Mouse (Mus musculus): Measurements from ENCODE around the gene Prkar2a.

The Prkar2a gene

GRCm38 (mm10) chr9:108752142-108752920, 63.2 kb downstream of the Prkar2a start:
- in situ Hi-C loops (cut with MboI, MseI), result no loop called here

GRCm38 (mm10) chr9:108753326-108753725, 64.2 kb downstream of the Prkar2a start:
- in situ Hi-C loops (cut with MboI, MseI), result no loop called here

- in situ Hi-C loops (cut with MboI, MseI), result no loop called here
Observed at GRCm38 (mm10) chr9:108753976-108754375, 64.9 kb downstream of the Prkar2a start.

- in situ Hi-C loops (cut with MboI, MseI), result no loop called here
Observed at GRCm38 (mm10) chr9:108754423-108754822, 65.3 kb downstream of the Prkar2a start.

- in situ Hi-C loops (cut with MboI, MseI), result loop anchor here (5.0 kb wide), 1 partner anchor 180 kb away; the partner anchor contains the start of gene Uqcrc1
Observed at GRCm38 (mm10) chr9:108757406-108757805, 68.3 kb downstream of the Prkar2a start.

- in situ Hi-C loops (cut with MboI, MseI), result loop anchor here (5.0 kb wide), 1 partner anchor 178 kb away; the partner anchor contains the start of gene Uqcrc1
Observed at GRCm38 (mm10) chr9:108759121-108759520, 70.0 kb downstream of the Prkar2a start.

GRCm38 (mm10) chr9:108759805-108760204, 70.7 kb downstream of the Prkar2a start:
- in situ Hi-C loops (cut with MboI, MseI), result loop anchor here (5.0 to 10.0 kb wide), 2 partner anchors 177 to 385 kb away; partner anchors contain the start of gene Uqcrc1

- in situ Hi-C loops (cut with MboI, MseI), result loop anchor here (10.0 kb wide), 1 partner anchor 383 kb away; no protein-coding TSS in a partner anchor
Observed at GRCm38 (mm10) chr9:108761561-108761960, 72.4 kb downstream of the Prkar2a start.

GRCm38 (mm10) chr9:108764971-108765370, 75.9 kb downstream of the Prkar2a start:
- in situ Hi-C loops (cut with MboI, MseI), result loop anchor here (10.0 kb wide), 1 partner anchor 380 kb away; no protein-coding TSS in a partner anchor

GRCm38 (mm10) chr9:108776614-108777013, 87.5 kb downstream of the Prkar2a start:
- in situ Hi-C loops (cut with MboI, MseI), result no loop called here

- in situ Hi-C loops (cut with MboI, MseI), result no loop called here
Observed at GRCm38 (mm10) chr9:108777276-108777675, 88.2 kb downstream of the Prkar2a start.

GRCm38 (mm10) chr9:108780959-108781358, 91.8 kb downstream of the Prkar2a start:
- in situ Hi-C loops (cut with MboI, MseI), result no loop called here

- in situ Hi-C loops (cut with MboI, MseI), result no loop called here
Observed at GRCm38 (mm10) chr9:108781891-108782290, 92.8 kb downstream of the Prkar2a start.

- in situ Hi-C loops (cut with MboI, MseI), result no loop called here
Observed at GRCm38 (mm10) chr9:108782836-108783547, 93.9 kb downstream of the Prkar2a start.

- in situ Hi-C loops (cut with MboI, MseI), result no loop called here
Observed at GRCm38 (mm10) chr9:108783548-108784463, 94.7 kb downstream of the Prkar2a start, which contains the start of gene Ip6k2. Gene Ip6k2 (plus strand): TSS chr9:108783796.

- in situ Hi-C loops (cut with MboI, MseI), result no loop called here
Observed at GRCm38 (mm10) chr9:108785416-108785815, 96.3 kb downstream of the Prkar2a start.

GRCm38 (mm10) chr9:108786494-108786893, 97.4 kb downstream of the Prkar2a start:
- in situ Hi-C loops (cut with MboI, MseI), result no loop called here

GRCm38 (mm10) chr9:108787080-108787479, 98.0 kb downstream of the Prkar2a start:
- in situ Hi-C loops (cut with MboI, MseI), result no loop called here

- in situ Hi-C loops (cut with MboI, MseI), result no loop called here
Observed at GRCm38 (mm10) chr9:108788713-108789112, 99.6 kb downstream of the Prkar2a start.

- in situ Hi-C loops (cut with MboI, MseI), result no loop called here
Observed at GRCm38 (mm10) chr9:108792307-108792706, 103.2 kb downstream of the Prkar2a start.

- in situ Hi-C loops (cut with MboI, MseI), result no loop called here
Observed at GRCm38 (mm10) chr9:108792730-108793129, 103.6 kb downstream of the Prkar2a start.

All from regulatory T cell (primary cell).